In the genomic region with DNA sequence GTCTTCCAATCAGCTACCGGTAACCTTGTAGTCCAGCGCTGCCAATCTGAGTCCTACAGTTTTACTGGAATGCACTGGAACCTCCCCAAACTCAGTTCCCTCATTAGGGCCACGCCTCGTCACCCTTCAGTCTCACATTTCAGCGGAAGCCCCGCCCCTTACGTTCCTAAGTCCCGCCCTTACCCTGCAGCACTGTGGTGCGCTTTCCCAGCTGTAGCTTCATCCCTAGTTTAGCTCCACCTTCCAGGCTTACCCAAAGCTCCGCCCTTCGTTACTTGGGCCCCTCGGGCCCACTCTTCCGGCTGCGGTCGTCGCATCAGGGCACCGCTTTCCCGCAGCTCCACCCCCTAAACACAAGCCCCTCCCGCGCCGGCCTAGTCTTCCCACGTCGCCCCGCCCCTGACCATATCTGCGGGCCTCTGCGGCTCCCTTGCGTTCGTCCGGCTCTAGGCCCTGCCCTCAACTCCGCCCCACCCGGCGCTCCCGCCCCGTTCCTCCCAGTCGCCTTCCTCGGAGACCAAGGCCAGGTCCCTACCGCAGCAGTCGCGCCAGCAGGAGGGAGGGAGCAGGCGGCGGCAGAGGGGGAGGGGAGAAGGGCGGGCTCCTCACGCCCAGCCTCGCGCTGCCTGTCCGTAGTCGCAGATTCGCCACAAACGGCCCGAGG, we compare ENCODE assay signal across 8 mouse cellular contexts. TPM values are rescaled to one million over a fixed set of nuclear protein-coding genes. Genes with fewer than 3 reads are reported as not detected.
A peak's percentile ranks its signal among the peaks of the same experiment; 100 is the strongest.
DNase-seq lines count a peak whose midpoint lies in the region; ATAC-seq and TF ChIP-seq lines count a peak whose summit lies in the region.

No protein-coding gene starts in this region.

- ATAC-seq in common myeloid progenitor, adult 5-6 weeks (replicated peaks; ENCODE audit: low read depth, poor library complexity, severe bottlenecking): peak; percentile 80
- ATAC-seq in hindbrain, postnatal 0 days: peak; percentile 98
- peak; percentile 79 for ATAC-seq in megakaryocyte, adult 5-6 weeks (ENCODE audit: poor library complexity, severe bottlenecking)

- peaks cover 8% of the 10 kb centered on the region for H3K36me3 ChIP-seq in hindbrain, postnatal 0 days (ENCODE audit: insufficient read depth, low read length)

- H3K4me2 ChIP-seq in hindbrain, postnatal 0 days (ENCODE audit: low read depth, low read length): peak overlapping the region; percentile 99

- H3K9me3 ChIP-seq in hindbrain, postnatal 0 days (ENCODE audit: low read length): no peaks in the 10 kb centered on the region

- peaks cover 10% of the 10 kb centered on the region; the same call in 1 of the 2 replicates for H3K4me1 ChIP-seq in hindbrain, postnatal 0 days (ENCODE audit: insufficient read depth, low read length)

- H3K27me3 ChIP-seq in hindbrain, postnatal 0 days (ENCODE audit: insufficient read depth, low read length): no peaks in the 10 kb centered on the region

- intact Hi-C loops in gastrocnemius, adult 2 months (cut with DNase I): loop anchor here (5.0 kb wide), 1 partner anchor 269 kb away; no protein-coding TSS in a partner anchor
- intact Hi-C loops in left cerebral cortex, adult 2 months (cut with DNase I): loop anchor here (1.0 to 5.0 kb wide), 4 partner anchors 69 to 259 kb away; a partner anchor contains a TSS

- peak overlapping the region; percentile 95 for H3K9ac ChIP-seq in hindbrain, postnatal 0 days (replicated peaks; ENCODE audit: low read length)

- peak overlapping the region; percentile 100 for H3K27ac ChIP-seq in gastrocnemius, adult 2 months
- H3K27ac ChIP-seq in hindbrain, postnatal 0 days: peak overlapping the region; percentile 99
- peak overlapping the region; percentile 100 for H3K27ac ChIP-seq in left cerebral cortex, adult 2 months

- WGBS in hindbrain, postnatal 0 days: under 1% methylated on average over 50 of the region's 50 CpGs

- peak overlapping the region; percentile 94 for H3K4me3 ChIP-seq in gastrocnemius, adult 2 months
- H3K4me3 ChIP-seq in hindbrain, postnatal 0 days (ENCODE audit: low read length): peak overlapping the region; percentile 97
- H3K4me3 ChIP-seq in left cerebral cortex, adult 2 months: peak overlapping the region; percentile 93

- TF ChIP-seq CTCF in gastrocnemius, adult 2 months (IDR thresholded peaks at IDR 0.05): no peak
- no peak for TF ChIP-seq CTCF in hindbrain, postnatal 0 days (IDR thresholded peaks at IDR 0.05; ENCODE audit: low read depth)
- no peak for TF ChIP-seq CTCF in left cerebral cortex, adult 2 months (IDR thresholded peaks at IDR 0.05)

- DNase-seq in ZHBTc4 (ENCODE audit: low read depth, low spot score): peak; percentile 100
- peak; percentile 100 for DNase-seq in gastrocnemius, adult 2 months
- peak; percentile 99 for DNase-seq in hindbrain, postnatal 0 days (ENCODE audit: low spot score)
- peak; percentile 98 to 100 for DNase-seq in left cerebral cortex, adult 2 months (ENCODE audit: extremely low spot score in 1 of 2, low spot score in 2 of 2)
- peak; percentile 98 to 99 for DNase-seq in right cerebral cortex, adult 2 months (ENCODE audit: low spot score in 2 of 2)
- DNase-seq in urinary bladder, postnatal 14 days (ENCODE audit: low spot score): peak; percentile 100

RNA-seq across cellular contexts. Expression of a gene that starts 0.5 kb away (rescaled TPM):
- 27.5 and 35.7 TPM in 2 replicates for total RNA-seq in common myeloid progenitor, adult 5-6 weeks (2017)
- total RNA-seq in gastrocnemius, adult 2 months (2021): 10 to 100 TPM; 10.2 to 10.3 TPM
- 34.4 and 34.6 TPM in 2 replicates for total RNA-seq in hindbrain, postnatal 0 days (2014; rRNA removed)
- 12.3 and 12.8 TPM in 2 replicates for polyA plus RNA-seq in hindbrain, postnatal 0 days (2015; fragmentation: Nextera tagmentation; extraction: Ambion mirVana)
- 10 to 100 TPM; 31.0 to 32.9 TPM for total RNA-seq in left cerebral cortex, adult 2 months (2021)
- 47.0 and 47.6 TPM in 2 replicates for total RNA-seq in megakaryocyte, adult 5-6 weeks (2015)
- 54.7 and 64.4 TPM in 2 replicates for total RNA-seq in megakaryocyte, adult 5-6 weeks (2017)

RNA-seq across cellular contexts. Expression of a gene that starts 20.3 kb away (rescaled TPM):
- 10.2 and 11.7 TPM in 2 replicates for total RNA-seq in common myeloid progenitor, adult 5-6 weeks (2017)
- total RNA-seq in gastrocnemius, adult 2 months (2021): 1 to 10 TPM; 3.9 to 5.2 TPM
- 14.6 and 17.9 TPM in 2 replicates for total RNA-seq in hindbrain, postnatal 0 days (2014; rRNA removed)
- 8.6 and 8.9 TPM in 2 replicates for polyA plus RNA-seq in hindbrain, postnatal 0 days (2015; fragmentation: Nextera tagmentation; extraction: Ambion mirVana)
- total RNA-seq in left cerebral cortex, adult 2 months (2021): 1 to 10 TPM; 6.1 to 7.6 TPM
- 10.6 and 12.0 TPM in 2 replicates for total RNA-seq in megakaryocyte, adult 5-6 weeks (2015)
- total RNA-seq in megakaryocyte, adult 5-6 weeks (2017): 5.5 and 10.3 TPM in 2 replicates

RNA-seq across cellular contexts. Expression of a gene that starts 24.3 kb away (rescaled TPM):
- 0.05 TPM in 1 of 2 replicates, not detected in the other for total RNA-seq in common myeloid progenitor, adult 5-6 weeks (2017)
- total RNA-seq in gastrocnemius, adult 2 months (2021): not detected
- total RNA-seq in hindbrain, postnatal 0 days (2014; rRNA removed): 4.2 and 16.9 TPM in 2 replicates
- 16.1 and 18.6 TPM in 2 replicates for polyA plus RNA-seq in hindbrain, postnatal 0 days (2015; fragmentation: Nextera tagmentation; extraction: Ambion mirVana)
- 10 to 100 TPM; 75.7 to 80.5 TPM for total RNA-seq in left cerebral cortex, adult 2 months (2021)
- 0.20 and 0.30 TPM in 2 replicates for total RNA-seq in megakaryocyte, adult 5-6 weeks (2015)
- 0.15 and 0.45 TPM in 2 replicates for total RNA-seq in megakaryocyte, adult 5-6 weeks (2017)

RNA-seq across cellular contexts. Expression of a gene that starts 37.3 kb away (rescaled TPM):
- 29.9 and 41.3 TPM in 2 replicates for total RNA-seq in common myeloid progenitor, adult 5-6 weeks (2017)
- total RNA-seq in gastrocnemius, adult 2 months (2021): 10 to 100 TPM; 39.3 to 39.5 TPM
- 96.5 and 105 TPM in 2 replicates for total RNA-seq in hindbrain, postnatal 0 days (2014; rRNA removed)
- polyA plus RNA-seq in hindbrain, postnatal 0 days (2015; fragmentation: Nextera tagmentation; extraction: Ambion mirVana): 109 and 111 TPM in 2 replicates
- 100 to 1,000 TPM; 115 to 121 TPM for total RNA-seq in left cerebral cortex, adult 2 months (2021)
- 31.8 and 39.6 TPM in 2 replicates for total RNA-seq in megakaryocyte, adult 5-6 weeks (2015)
- 57.6 and 68.3 TPM in 2 replicates for total RNA-seq in megakaryocyte, adult 5-6 weeks (2017)

Comparison
In these comparisons a context has a peak if more than half of its experiments do, and no peak if none do; other contexts are left out.
1. Peak in every context shown above with its lines: DNase-seq, ATAC-seq, H3K4me3 ChIP-seq and H3K27ac ChIP-seq.